Mouse (Mus musculus) embryo, embryonic 11 days (tissue): ENCODE results near the gene Csnk2b.
A peak's percentile ranks its signal among the peaks of the same experiment; 100 is the strongest.

ENCODE experiments used
- DNase-seq: peaks from one replicate; pipeline ENCODE4 v3.0.0-alpha.2; 2015

The Csnk2b gene

DNA sequence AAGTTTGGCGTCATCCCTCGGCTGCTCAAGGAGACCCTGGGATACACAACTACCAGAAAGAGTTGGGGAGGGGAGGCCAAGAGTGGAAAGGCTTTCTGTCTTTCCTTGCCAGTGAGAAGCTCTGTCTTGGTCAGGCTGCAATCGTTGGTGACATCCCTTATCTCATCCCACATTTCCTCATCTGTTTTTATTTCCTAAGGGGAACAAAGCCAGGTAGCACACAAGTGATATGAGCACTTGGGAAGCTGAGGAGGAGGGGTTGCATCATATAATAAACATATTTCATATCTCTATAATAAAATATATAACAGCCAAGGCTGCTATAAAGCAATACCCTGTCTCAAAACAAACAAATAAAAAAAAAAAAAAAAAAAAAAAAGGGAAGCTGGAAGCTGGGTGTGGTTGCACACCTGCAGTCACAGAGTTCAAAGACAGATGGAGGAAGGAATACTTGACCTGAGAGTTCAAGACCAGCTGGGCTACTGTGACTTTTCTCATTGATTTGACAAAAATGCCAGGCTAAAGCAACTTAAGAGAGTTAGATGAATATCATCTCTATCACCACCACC lies 37.8 kb downstream of the Csnk2b start:
- DNase-seq: no peak

GRCm38 (mm10) chr17:35082841-35083576 lies 38.8 kb downstream of the Csnk2b start:
- no peak for DNase-seq

- DNase-seq: no peak
Observed at GRCm38 (mm10) chr17:35080710-35081109, 41.1 kb downstream of the Csnk2b start.

DNA sequence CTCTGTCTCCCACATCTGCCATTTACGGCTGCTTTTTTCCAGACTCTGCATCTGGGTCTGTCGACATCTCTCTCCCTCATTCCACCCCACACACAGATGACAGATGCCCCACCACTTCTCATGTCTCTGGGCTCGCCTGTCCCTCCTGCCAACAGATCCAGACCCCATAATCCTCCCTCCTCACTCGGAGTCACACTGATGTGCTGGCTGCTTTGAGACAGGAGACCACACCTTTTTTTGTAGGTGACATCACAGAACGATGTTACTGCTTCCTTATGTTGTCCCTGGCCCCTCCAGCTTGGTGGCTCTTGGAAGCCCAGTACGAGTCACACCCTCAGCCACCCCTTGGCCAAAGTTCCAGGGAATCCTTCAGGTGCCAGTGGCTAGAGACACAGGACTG lies 41.6 kb downstream of the Csnk2b start:
- no peak for DNase-seq

- DNase-seq: no peak
Observed at GRCm38 (mm10) chr17:35079778-35080177, 42.1 kb downstream of the Csnk2b start.

- peak; percentile 64 for DNase-seq
Observed at GRCm38 (mm10) chr17:35077786-35078233, 44.0 kb downstream of the Csnk2b start, which contains the start of gene Ly6g6d. Gene Ly6g6d (minus strand): TSS chr17:35078065.

DNA sequence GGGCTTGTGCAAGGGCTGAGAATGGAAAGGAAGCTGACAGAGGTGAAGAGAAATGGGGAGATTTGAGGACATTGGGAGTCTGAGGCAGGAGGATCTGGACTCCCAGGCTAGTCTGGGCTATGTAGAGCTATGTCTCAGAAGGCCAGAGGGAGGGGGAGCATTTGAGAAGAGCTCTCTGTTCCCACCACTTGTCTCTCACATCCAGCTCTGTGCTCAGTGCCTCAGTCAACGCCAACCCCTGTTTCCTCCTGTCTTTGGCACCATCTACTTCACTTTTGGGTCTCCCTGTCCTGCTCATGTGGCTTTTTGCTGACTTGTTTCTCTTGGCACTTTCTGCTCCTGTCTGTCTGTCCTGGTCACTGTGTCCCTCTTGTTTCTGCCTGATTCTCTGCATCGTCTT lies 44.6 kb downstream of the Csnk2b start:
- DNase-seq: no peak

DNA sequence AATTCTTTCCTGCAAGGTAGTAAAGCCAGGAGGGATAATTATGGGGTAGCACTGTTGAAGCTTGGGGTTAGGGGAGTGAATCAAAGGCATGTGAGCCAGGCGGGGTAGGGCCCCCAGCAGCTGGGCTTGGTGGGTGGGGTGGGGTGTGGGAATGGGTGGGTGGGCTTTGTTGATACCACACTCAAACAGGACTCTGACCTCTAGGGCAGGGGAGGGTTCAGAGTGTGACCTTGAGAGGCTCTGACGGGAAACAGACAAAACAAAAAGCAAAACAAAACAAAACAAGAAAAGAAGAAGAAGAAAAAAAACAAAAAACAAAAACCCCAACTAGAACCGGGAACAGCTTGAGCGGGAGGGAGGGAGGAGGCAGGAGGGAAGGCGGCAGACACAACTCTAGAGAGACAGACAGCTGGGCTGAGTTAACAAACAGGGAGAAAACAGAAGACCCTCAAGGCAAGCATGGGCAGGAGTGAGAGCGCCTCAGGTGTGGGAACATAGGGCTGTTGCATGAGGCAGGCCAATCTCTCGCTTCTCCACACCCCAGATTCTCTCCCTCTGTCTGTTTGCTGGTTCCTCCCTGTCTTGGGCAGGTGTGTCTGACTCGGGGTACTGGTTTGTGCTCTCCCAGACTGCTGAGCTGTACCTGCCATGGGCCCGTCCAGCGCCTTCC lies 45.2 kb downstream of the Csnk2b start, which contains the start of gene Ly6g6e:
Ly6g6e (plus strand) TSS at position 396 of the 670 bp plus-strand sequence.
- no peak for DNase-seq

DNA sequence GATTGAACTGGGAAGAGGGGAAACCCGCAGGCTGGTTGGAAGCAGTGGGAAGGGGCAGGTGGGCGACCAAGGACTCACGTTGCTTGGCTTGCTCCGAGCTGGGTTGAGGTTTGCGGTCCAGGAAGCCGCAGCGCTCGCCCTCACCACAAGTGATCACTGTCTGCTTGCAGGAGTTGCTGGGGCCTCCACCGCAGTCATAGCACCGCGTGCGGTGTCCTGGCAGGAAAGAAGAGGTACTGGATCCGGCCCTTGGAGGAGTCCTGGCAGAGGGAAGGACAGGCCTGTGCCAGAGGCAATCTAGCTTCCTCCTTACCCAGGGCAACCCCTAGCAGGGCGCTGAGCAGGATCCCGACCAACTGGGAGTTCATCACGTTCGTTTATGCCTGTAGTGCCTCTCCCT lies 47.8 kb downstream of the Csnk2b start:
- DNase-seq: no peak

DNA sequence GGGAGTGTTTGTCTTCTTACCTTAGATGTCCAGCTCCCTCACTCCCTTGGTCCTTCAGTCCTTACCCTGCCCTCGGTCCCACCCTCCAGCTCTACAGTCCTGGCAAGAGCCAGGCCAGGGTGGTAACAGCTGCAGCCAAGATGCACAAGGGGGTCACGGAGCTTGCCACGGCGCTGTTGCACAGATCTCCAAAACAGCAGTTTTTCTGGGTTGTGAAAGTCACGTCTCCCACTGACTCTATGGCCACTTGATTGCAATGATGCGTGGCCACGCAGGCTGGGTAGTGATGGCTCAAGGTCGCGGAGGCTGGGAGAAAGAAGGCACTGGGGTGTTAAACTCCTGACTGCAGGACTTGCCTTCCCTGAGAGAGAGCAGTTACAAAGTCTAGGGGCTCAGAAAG lies 50.4 kb downstream of the Csnk2b start:
- DNase-seq: no peak

GRCm38 (mm10) chr17:35070556-35071229 lies 51.2 kb downstream of the Csnk2b start:
- DNase-seq: no peak

DNA sequence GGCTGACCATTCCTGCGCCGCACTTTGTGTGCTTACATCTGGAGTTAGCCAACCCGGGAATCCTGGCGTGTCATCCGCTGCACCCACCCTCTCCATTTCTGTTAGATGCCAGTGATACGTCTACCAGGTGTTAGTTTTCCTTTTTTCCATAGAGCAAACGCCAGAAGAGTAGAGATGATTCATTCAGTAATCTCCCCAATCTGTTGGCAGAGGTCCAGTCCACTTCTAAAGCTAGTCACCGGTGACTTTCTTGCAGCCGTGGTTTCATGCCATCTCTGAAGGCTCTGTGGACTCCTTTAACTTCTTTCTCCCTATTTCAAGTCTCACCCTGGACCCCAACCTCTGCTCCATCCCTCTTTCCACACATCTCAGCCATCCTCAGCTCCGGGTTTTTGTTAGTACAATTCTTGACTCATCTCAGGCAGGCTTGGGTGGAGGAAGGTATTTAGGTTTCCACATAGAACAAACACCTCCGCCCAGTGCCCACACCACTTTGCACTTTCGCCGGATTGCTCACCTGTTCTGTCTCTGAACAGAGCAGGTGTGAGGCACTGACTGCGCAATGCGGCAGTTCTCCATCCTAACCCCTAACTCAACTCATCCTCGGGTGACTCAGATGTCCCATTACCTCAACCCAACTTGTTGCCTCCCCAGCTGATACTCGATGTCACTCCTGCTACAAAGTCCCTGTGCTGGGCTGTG lies 53.5 kb downstream of the Csnk2b start:
- DNase-seq: no peak
